Comparison of ENCODE assay signal across 9 mouse cellular contexts in genomic region chr11:76456897-76457296, GRCm38 (mm10). TPM values are rescaled to one million over a fixed set of nuclear protein-coding genes. Genes with fewer than 3 reads are reported as not detected.
DNase-seq lines count a peak whose midpoint lies in the region; ATAC-seq lines count a peak whose summit lies in the region.
"Had no signal": no experiment of that assay in that cellular context is flagged by ENCODE, and none has a peak within 500 bp of the region (broad histone marks: within the 10 kb centered on the region; RNA-seq: fewer than 3 reads in every experiment).

No protein-coding gene starts in this region.

- 0 out of 2 replicates have a peak, but pooled peaks have one; percentile 27 for ATAC-seq in hindbrain, embryonic 13.5 days (ENCODE audit: low FRiP score)
- ATAC-seq in midbrain, embryonic 13.5 days: no peak

- H3K4me1 ChIP-seq in hindbrain, embryonic 13.5 days (replicated peaks): peaks cover 21% of the 10 kb centered on the region
- peaks cover 10% of the 10 kb centered on the region; the same call in 1 of the 2 replicates for H3K4me1 ChIP-seq in hindbrain, embryonic 10.5 days (replicated peaks)
- peaks cover 8% of the 10 kb centered on the region; the same call in 1 of the 2 replicates for H3K4me1 ChIP-seq in midbrain, embryonic 13.5 days (replicated peaks)

- no peak for DNase-seq in hindbrain, embryonic 10.5 days (ENCODE audit: low spot score)
- peak; percentile 48 for DNase-seq in 416B (ENCODE audit: low read depth)
- DNase-seq in T-cell, adult 2 months (ENCODE audit: low spot score): peak; percentile 48
- DNase-seq in adrenal gland, adult (ENCODE audit: inconsistent age in 2 of 2, low spot score in 1 of 2): no peak
- no peak for DNase-seq in adipocyte (ENCODE audit: low spot score)
- no peak for DNase-seq in frontal cortex, postnatal 25 days (ENCODE audit: low spot score in 2 of 2)

- WGBS in hindbrain, embryonic 13.5 days: 64% methylated on average over 10 of the region's 10 CpGs
- WGBS in hindbrain, embryonic 10.5 days: 76% methylated on average over 10 of the region's 10 CpGs
- 71% methylated on average over 10 of the region's 10 CpGs for WGBS in midbrain, embryonic 13.5 days

- 0 out of 2 replicates have a peak overlapping the region, but pooled peaks have one; percentile 30 for H3K27ac ChIP-seq in hindbrain, embryonic 13.5 days
- H3K27ac ChIP-seq in hindbrain, embryonic 10.5 days: no peak overlapping the region
- H3K27ac ChIP-seq in midbrain, embryonic 13.5 days: peak overlapping the region; percentile 67
- H3K27ac ChIP-seq: liver, embryonic 15.5 days had no signal

- 0 out of 2 replicates have a peak overlapping the region, but pooled peaks have one; percentile 29 for H3K9ac ChIP-seq in hindbrain, embryonic 13.5 days
- no peak overlapping the region; the same call in 1 of the 2 replicates for H3K9ac ChIP-seq in midbrain, embryonic 13.5 days (replicated peaks)
- H3K9ac ChIP-seq: liver, embryonic 15.5 days had no signal

- H3K4me2 ChIP-seq in hindbrain, embryonic 13.5 days: no peak overlapping the region
- H3K4me2 ChIP-seq in midbrain, embryonic 13.5 days (replicated peaks): no peak overlapping the region
- H3K4me2 ChIP-seq: liver, embryonic 15.5 days had no signal

- H3K9me3 ChIP-seq in hindbrain, embryonic 13.5 days: no peaks in the 10 kb centered on the region
- no peaks in the 10 kb centered on the region for H3K9me3 ChIP-seq in hindbrain, embryonic 10.5 days
- H3K9me3 ChIP-seq in midbrain, embryonic 13.5 days: no peaks in the 10 kb centered on the region
- H3K9me3 ChIP-seq: liver, embryonic 15.5 days had no signal

- H3K27me3 ChIP-seq in hindbrain, embryonic 13.5 days: no peaks in the 10 kb centered on the region
- H3K27me3 ChIP-seq in hindbrain, embryonic 10.5 days (ENCODE audit: insufficient read depth, poor library complexity, severe bottlenecking): 0 out of 2 replicates have a peak, but pooled peaks cover 2% of the 10 kb centered on the region
- H3K27me3 ChIP-seq in midbrain, embryonic 13.5 days: no peaks in the 10 kb centered on the region
- H3K27me3 ChIP-seq: liver, embryonic 15.5 days had no signal

- peaks cover 84% of the 10 kb centered on the region for H3K36me3 ChIP-seq in hindbrain, embryonic 13.5 days
- H3K36me3 ChIP-seq in hindbrain, embryonic 10.5 days: peaks cover 70% of the 10 kb centered on the region
- H3K36me3 ChIP-seq in midbrain, embryonic 13.5 days: peaks cover 83% of the 10 kb centered on the region
- H3K36me3 ChIP-seq: liver, embryonic 15.5 days had no signal

- no peak overlapping the region for H3K4me3 ChIP-seq in hindbrain, embryonic 13.5 days
- H3K4me3 ChIP-seq in hindbrain, embryonic 10.5 days: no peak overlapping the region
- H3K4me3 ChIP-seq in midbrain, embryonic 13.5 days (replicated peaks): no peak overlapping the region
- H3K4me3 ChIP-seq: liver, embryonic 15.5 days had no signal

RNA-seq across cellular contexts. Expression of gene Timm22, which starts 50.1 kb away (rescaled TPM):
- 116 and 119 TPM in 2 replicates for polyA plus RNA-seq in hindbrain, embryonic 13.5 days (2015; fragmentation: Nextera tagmentation; extraction: Ambion mirVana)
- 123 and 148 TPM in 2 replicates for polyA plus RNA-seq in hindbrain, embryonic 10.5 days (2016; fragmentation: Nextera tagmentation; extraction: Ambion mirVana)
- polyA plus RNA-seq in midbrain, embryonic 13.5 days (2015; fragmentation: Nextera tagmentation; extraction: Ambion mirVana): 96.3 and 102 TPM in 2 replicates

RNA-seq across cellular contexts. Expression of gene Nxn, which starts 58.0 kb away (rescaled TPM):
- polyA plus RNA-seq in hindbrain, embryonic 13.5 days (2015; fragmentation: Nextera tagmentation; extraction: Ambion mirVana): 30.4 and 35.6 TPM in 2 replicates
- polyA plus RNA-seq in hindbrain, embryonic 10.5 days (2016; fragmentation: Nextera tagmentation; extraction: Ambion mirVana): 45.3 and 46.6 TPM in 2 replicates
- polyA plus RNA-seq in midbrain, embryonic 13.5 days (2015; fragmentation: Nextera tagmentation; extraction: Ambion mirVana): 29.0 and 34.3 TPM in 2 replicates

Comparison
In these comparisons a context has a peak if more than half of its experiments do, and no peak if none do; other contexts are left out.
1. DNase-seq: peak in 416B (single experiment) and T-cell, adult 2 months (single experiment); none in hindbrain, embryonic 10.5 days (single experiment), adrenal gland, adult (0 of 2), adipocyte (single experiment) and frontal cortex, postnatal 25 days (0 of 2).